Mouse (Mus musculus) limb, embryonic 12.5 days (tissue): ENCODE results near the gene Opcml. TPM values are rescaled to one million over a fixed set of nuclear protein-coding genes. Genes with fewer than 3 reads are reported as not detected.

Experiments
- ATAC-seq: fragments of 200-750 bp; cut with Nextera tagmentation; 2 replicates; pipeline ENCODE4 v1.8.0; 2017; ENCODE audit warnings: low read depth, moderate TSS enrichment; ENCODE audit not compliant: insufficient number of reproducible peaks, insufficient read depth, low FRiP score, low TSS enrichment
- H3K27ac ChIP-seq: fragments of 300-500 bp; sonication (generic); 2 replicates; pipeline ENCODE4 v1.5.1; 2016; ENCODE audit warnings: mild to moderate bottlenecking, moderate library complexity
- H3K27me3 ChIP-seq: fragments of 300-500 bp; sonication (generic); 2 replicates; pipeline ENCODE4 v1.6.1; 2016; ENCODE audit warnings: mild to moderate bottlenecking, moderate library complexity
- H3K36me3 ChIP-seq: fragments of 300-500 bp; sonication (generic); 2 replicates; pipeline ENCODE4 v1.6.1; 2016; ENCODE audit warnings: mild to moderate bottlenecking, moderate library complexity
- H3K4me1 ChIP-seq: fragments of 300-500 bp; sonication (generic); replicated peaks from 2 replicates; pipeline ENCODE4 v1.6.1; 2016
- H3K4me2 ChIP-seq: fragments of 300-500 bp; sonication (generic); 2 replicates; pipeline ENCODE4 v1.6.1; 2016; ENCODE audit warnings: mild to moderate bottlenecking, moderate library complexity
- H3K4me3 ChIP-seq: fragments of 300-500 bp; sonication (generic); replicated peaks from 2 replicates; pipeline ENCODE4 v1.5.1; 2016; ENCODE audit warnings: mild to moderate bottlenecking
- H3K9ac ChIP-seq: fragments of 300-500 bp; sonication (generic); replicated peaks from 2 replicates; pipeline ENCODE4 v1.6.1; 2016; ENCODE audit warnings: mild to moderate bottlenecking, moderate library complexity
- H3K9me3 ChIP-seq: fragments of 300-500 bp; sonication (generic); 2 replicates; pipeline ENCODE4 v1.6.1; 2016; ENCODE audit warnings: mild to moderate bottlenecking, moderate library complexity
- WGBS: fragments of 180-500 bp; shearing (Covaris S2); methylation state at CpG from one replicate; pipeline ENCODE4 v1.1.7; 2016; 5-methylcytosine and 5-hydroxymethylcytosine counted together
- polyA plus RNA-seq: library from polyadenylated mRNA; unstranded; fragments of >200 nt; fragmentation: Nextera tagmentation; extraction: Ambion mirVana; gene quantifications from 2 replicates; pipeline ENCODE4 v1.2.1, GENCODE M21; 2016

Opcml gene
- polyA plus RNA-seq, 1 experiment from 2014 or later = 1.6 TPM

GRCm38 (mm10) chr9:28783834-28784233 is 993.3 kb downstream of the Opcml start:
- Histone ChIP-seq H3K4me3 (no peak overlapping the region), H3K9me3 (no peaks in the 10 kb centered on the region), H3K36me3 (no peaks in the 10 kb centered on the region), H3K27ac (no peak overlapping the region), H3K4me1 (0 out of 2 replicates have a peak, but pooled peaks cover 4% of the 10 kb centered on the region), H3K27me3 (no peaks in the 10 kb centered on the region), H3K4me2 (no peak overlapping the region), H3K9ac (no peak overlapping the region)
- ATAC-seq = no peak
- WGBS = 57% methylated on average over 4 of the region's 4 CpGs

- H3K27ac ChIP-seq = no peak overlapping the region
- ATAC-seq = no peak
- no peak overlapping the region for H3K4me2 ChIP-seq
- H3K4me1 ChIP-seq = no peaks in the 10 kb centered on the region
- no peaks in the 10 kb centered on the region for H3K27me3 ChIP-seq
- no peaks in the 10 kb centered on the region for H3K9me3 ChIP-seq
- 82% methylated on average over 1 of the region's 1 CpGs for WGBS
- H3K4me3 ChIP-seq = no peak overlapping the region
- H3K9ac ChIP-seq = no peak overlapping the region
- H3K36me3 ChIP-seq = no peaks in the 10 kb centered on the region
Observed at GRCm38 (mm10) chr9:28789439-28789838, 998.9 kb downstream of the Opcml start.

GRCm38 (mm10) chr9:28800100-28800499 is 1009.5 kb downstream of the Opcml start:
- no peak overlapping the region for H3K4me2 ChIP-seq
- H3K27ac ChIP-seq = no peak overlapping the region
- no peaks in the 10 kb centered on the region for H3K27me3 ChIP-seq
- H3K9me3 ChIP-seq = no peaks in the 10 kb centered on the region
- no peak overlapping the region for H3K9ac ChIP-seq
- 8% methylated on average over 2 of the region's 2 CpGs for WGBS
- H3K36me3 ChIP-seq = no peaks in the 10 kb centered on the region
- no peaks in the 10 kb centered on the region; the same call in 1 of the 2 replicates for H3K4me1 ChIP-seq
- H3K4me3 ChIP-seq = no peak overlapping the region
- ATAC-seq = no peak

- ATAC-seq = no peak
- Histone ChIP-seq H3K9me3 (no peaks in the 10 kb centered on the region), H3K36me3 (no peaks in the 10 kb centered on the region), H3K4me2 (no peak overlapping the region), H3K4me1 (no peaks in the 10 kb centered on the region), H3K4me3 (no peak overlapping the region), H3K9ac (no peak overlapping the region), H3K27me3 (no peaks in the 10 kb centered on the region), H3K27ac (no peak overlapping the region)
Observed at GRCm38 (mm10) chr9:28806666-28807065, 1016.1 kb downstream of the Opcml start.

GRCm38 (mm10) chr9:28822060-28822459 is 1031.5 kb downstream of the Opcml start:
- ATAC-seq = no peak
- H3K4me3 ChIP-seq = no peak overlapping the region
- H3K9me3 ChIP-seq = no peaks in the 10 kb centered on the region
- no peaks in the 10 kb centered on the region; the same call in 1 of the 2 replicates for H3K4me1 ChIP-seq
- no peaks in the 10 kb centered on the region for H3K36me3 ChIP-seq
- no peak overlapping the region for H3K9ac ChIP-seq
- no peak overlapping the region for H3K4me2 ChIP-seq
- WGBS = 90% methylated on average over 3 of the region's 3 CpGs
- no peak overlapping the region for H3K27ac ChIP-seq
- no peaks in the 10 kb centered on the region; the same call in 1 of the 2 replicates for H3K27me3 ChIP-seq

- Histone ChIP-seq H3K36me3 (no peaks in the 10 kb centered on the region), H3K4me2 (no peak overlapping the region), H3K4me3 (no peak overlapping the region), H3K27ac (no peak overlapping the region), H3K4me1 (no peaks in the 10 kb centered on the region; the same call in 1 of the 2 replicates), H3K27me3 (no peaks in the 10 kb centered on the region; the same call in 1 of the 2 replicates), H3K9me3 (no peaks in the 10 kb centered on the region), H3K9ac (no peak overlapping the region)
- ATAC-seq = no peak
- 86% methylated on average over 5 of the region's 5 CpGs for WGBS
Observed at GRCm38 (mm10) chr9:28822466-28822865, 1031.9 kb downstream of the Opcml start.

- Histone ChIP-seq H3K4me2 (no peak overlapping the region), H3K4me3 (no peak overlapping the region), H3K36me3 (no peaks in the 10 kb centered on the region), H3K27ac (no peak overlapping the region), H3K27me3 (no peaks in the 10 kb centered on the region; the same call in 1 of the 2 replicates), H3K9ac (no peak overlapping the region), H3K9me3 (no peaks in the 10 kb centered on the region), H3K4me1 (no peaks in the 10 kb centered on the region; the same call in 1 of the 2 replicates)
- ATAC-seq = no peak
- 94% methylated on average over 2 of the region's 2 CpGs for WGBS
Observed at GRCm38 (mm10) chr9:28825821-28826220, 1035.2 kb downstream of the Opcml start.

GRCm38 (mm10) chr9:28845961-28846570 is 1055.5 kb downstream of the Opcml start:
- no peak overlapping the region for H3K27ac ChIP-seq
- H3K4me2 ChIP-seq = no peak overlapping the region
- no peak for ATAC-seq
- no peaks in the 10 kb centered on the region for H3K36me3 ChIP-seq
- H3K27me3 ChIP-seq = no peaks in the 10 kb centered on the region
- H3K9ac ChIP-seq = no peak overlapping the region
- WGBS = 21% methylated on average over 2 of the region's 2 CpGs
- H3K9me3 ChIP-seq = no peaks in the 10 kb centered on the region
- H3K4me3 ChIP-seq = no peak overlapping the region
- H3K4me1 ChIP-seq = no peaks in the 10 kb centered on the region

- Histone ChIP-seq H3K4me1 (peaks cover under 1% of the 10 kb centered on the region; the same call in 1 of the 2 replicates), H3K9ac (no peak overlapping the region), H3K27ac (no peak overlapping the region), H3K4me3 (no peak overlapping the region), H3K4me2 (no peak overlapping the region), H3K9me3 (no peaks in the 10 kb centered on the region), H3K27me3 (peaks cover 4% of the 10 kb centered on the region; the same call in 1 of the 2 replicates), H3K36me3 (no peaks in the 10 kb centered on the region)
- WGBS = 86% methylated on average over 7 of the region's 7 CpGs
- no peak for ATAC-seq
Observed at GRCm38 (mm10) chr9:28855826-28856225, 1065.3 kb downstream of the Opcml start.

GRCm38 (mm10) chr9:28861983-28862382 is 1071.4 kb downstream of the Opcml start:
- Histone ChIP-seq H3K4me3 (no peak overlapping the region), H3K9me3 (no peaks in the 10 kb centered on the region), H3K36me3 (no peaks in the 10 kb centered on the region), H3K27ac (no peak overlapping the region), H3K9ac (no peak overlapping the region), H3K4me2 (no peak overlapping the region), H3K27me3 (peaks cover 4% of the 10 kb centered on the region; the same call in 1 of the 2 replicates), H3K4me1 (peaks cover 7% of the 10 kb centered on the region)
- WGBS = 78% methylated on average over 4 of the region's 4 CpGs
- ATAC-seq = no peak

- Histone ChIP-seq H3K4me3 (no peak overlapping the region), H3K36me3 (no peaks in the 10 kb centered on the region), H3K4me2 (no peak overlapping the region), H3K27me3 (no peaks in the 10 kb centered on the region), H3K4me1 (no peaks in the 10 kb centered on the region), H3K27ac (no peak overlapping the region), H3K9me3 (no peaks in the 10 kb centered on the region), H3K9ac (no peak overlapping the region)
- 78% methylated on average over 3 of the region's 3 CpGs for WGBS
- no peak for ATAC-seq
Observed at GRCm38 (mm10) chr9:28867256-28867655, 1076.7 kb downstream of the Opcml start.

- Histone ChIP-seq H3K27ac (no peak overlapping the region), H3K4me1 (no peaks in the 10 kb centered on the region), H3K4me2 (no peak overlapping the region), H3K27me3 (no peaks in the 10 kb centered on the region), H3K9ac (no peak overlapping the region), H3K36me3 (no peaks in the 10 kb centered on the region), H3K9me3 (no peaks in the 10 kb centered on the region), H3K4me3 (no peak overlapping the region)
- ATAC-seq = no peak
- WGBS = 78% methylated on average over 1 of the region's 1 CpGs
Observed at GRCm38 (mm10) chr9:28870478-28870877, 1079.9 kb downstream of the Opcml start.
